Mouse (Mus musculus) lung, adult 10 weeks (tissue): ENCODE data around the gene Prlhr. TPM values are rescaled to one million over a fixed set of nuclear protein-coding genes. Genes with fewer than 3 reads are reported as not detected.

Experiments
- polyA plus RNA-seq: library from polyadenylated mRNA; stranded (reverse); fragments of 350-450 nt; fragmentation: Illumina TruSeq; extraction: RNeasy Lipid Tissue Mini Kit (QIAGEN cat#74804); gene quantifications from one replicate; pipeline ENCODE4 v1.2.3, GENCODE M21; 2014; ENCODE audit warnings: low read depth, low replicate concordance; ENCODE audit not compliant: insufficient read depth

The Prlhr gene
- not detected for polyA plus RNA-seq

DNA sequence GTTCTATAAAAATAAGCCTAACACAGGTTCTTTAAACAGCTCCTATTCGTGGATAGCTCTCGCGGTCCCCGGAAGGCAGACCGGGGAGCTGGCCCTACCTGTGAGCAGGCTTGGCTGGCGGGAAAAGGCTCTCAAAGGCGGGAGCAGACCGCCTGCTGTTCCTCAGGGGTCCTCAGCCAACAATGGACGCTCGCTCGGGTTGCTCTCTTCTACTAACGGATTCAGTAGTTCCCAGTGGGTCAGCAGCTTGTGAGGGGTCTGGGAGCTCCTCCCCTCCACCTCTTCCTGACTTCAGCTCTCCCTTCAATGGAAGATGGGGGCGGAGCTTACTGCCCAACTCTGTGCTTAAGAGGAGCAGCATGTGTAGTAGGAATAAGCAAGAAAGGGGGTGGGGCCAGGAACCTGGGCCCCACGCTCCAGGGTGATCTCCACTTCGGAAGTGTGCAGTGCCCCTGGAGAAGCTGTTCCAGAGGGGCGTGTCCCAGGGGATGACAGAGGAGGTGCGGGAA lies at the start of gene Prlhr:
Prlhr (minus strand) TSS at position 51 of the 509 bp plus-strand sequence.

Other genes starting within 250 kb of the Prlhr start
- 27.8 TPM for gene Fam204a, start 241.6 kb downstream of the Prlhr start, polyA plus RNA-seq
- 10.5 TPM for gene Cacul1, start 112.7 kb upstream of the Prlhr start, polyA plus RNA-seq